Mouse (Mus musculus) lung, embryonic 15.5 days (tissue): Measurements from ENCODE around the gene 4930558K02Rik. TPM values are rescaled to one million over a fixed set of nuclear protein-coding genes. Genes with fewer than 3 reads are reported as not detected.

Experiments
- ATAC-seq: fragments of 200-750 bp; cut with Nextera tagmentation; 2 replicates; pipeline ENCODE4 v1.8.0; 2017; ENCODE audit warnings: moderate number of reproducible peaks, borderline replicate concordance; ENCODE audit not compliant: low FRiP score, low TSS enrichment; ENCODE audit errors: extremely low read depth
- H3K27ac ChIP-seq: fragments of 300-500 bp; sonication (generic); 2 replicates; pipeline ENCODE4 v1.5.1; 2015; ENCODE audit warnings: moderate library complexity, mild to moderate bottlenecking, inconsistent platforms
- H3K27me3 ChIP-seq: fragments of 300-500 bp; sonication (generic); 2 replicates; pipeline ENCODE4 v1.6.1; 2015; ENCODE audit warnings: inconsistent platforms
- H3K36me3 ChIP-seq: fragments of 300-500 bp; sonication (generic); 2 replicates; pipeline ENCODE4 v1.6.1; 2015; ENCODE audit warnings: inconsistent platforms
- H3K4me1 ChIP-seq: fragments of 300-500 bp; sonication (generic); 2 replicates; pipeline ENCODE4 v1.6.1; 2015; ENCODE audit warnings: inconsistent platforms
- H3K4me2 ChIP-seq: fragments of 300-500 bp; sonication (generic); 2 replicates; pipeline ENCODE4 v1.6.1; 2015; ENCODE audit warnings: inconsistent platforms, mild to moderate bottlenecking, moderate library complexity
- H3K4me3 ChIP-seq: fragments of 300-500 bp; sonication (generic); 2 replicates; pipeline ENCODE4 v1.5.1; 2015; ENCODE audit warnings: mild to moderate bottlenecking, inconsistent platforms
- H3K9ac ChIP-seq: fragments of 300-500 bp; sonication (generic); 2 replicates; pipeline ENCODE4 v1.6.1; 2015; ENCODE audit warnings: inconsistent platforms
- H3K9me3 ChIP-seq: fragments of 300-500 bp; sonication (generic); 2 replicates; pipeline ENCODE4 v1.6.1; 2016; ENCODE audit warnings: inconsistent platforms
- WGBS: fragments of 180-500 bp; shearing (Covaris S2); methylation state at CpG from one replicate; pipeline ENCODE4 v1.1.7; 2015; 5-methylcytosine and 5-hydroxymethylcytosine counted together
- polyA plus RNA-seq: library from polyadenylated mRNA; unstranded; fragments of >200 nt; fragmentation: Nextera tagmentation; extraction: Ambion mirVana; gene quantifications from 2 replicates; pipeline ENCODE4 v1.2.1, GENCODE M21; 2015

4930558K02Rik gene
- polyA plus RNA-seq, 1 experiment from 2014 or later: not detected

- no peak overlapping the region for H3K27ac ChIP-seq
- no peaks in the 10 kb centered on the region for H3K4me1 ChIP-seq
- no peak for ATAC-seq
- no peak overlapping the region for H3K9ac ChIP-seq
- H3K9me3 ChIP-seq: no peaks in the 10 kb centered on the region
- H3K27me3 ChIP-seq: no peaks in the 10 kb centered on the region
- H3K4me2 ChIP-seq: no peak overlapping the region
- H3K36me3 ChIP-seq: no peaks in the 10 kb centered on the region
- 93% methylated on average over 11 of the region's 11 CpGs for WGBS
- no peak overlapping the region for H3K4me3 ChIP-seq
Measured at GRCm38 (mm10) chr1:161991846-161992245, 12.4 kb upstream of the 4930558K02Rik start.

GRCm38 (mm10) chr1:161990684-161991578, 11.5 kb upstream of the 4930558K02Rik start:
- no peak overlapping the region for H3K4me2 ChIP-seq

GRCm38 (mm10) chr1:161983979-161984566, 4.6 kb upstream of the 4930558K02Rik start:
- Histone ChIP-seq H3K27me3 (no peaks in the 10 kb centered on the region), H3K36me3 (no peaks in the 10 kb centered on the region), H3K27ac (no peak overlapping the region), H3K9ac (no peak overlapping the region), H3K9me3 (no peaks in the 10 kb centered on the region), H3K4me1 (no peaks in the 10 kb centered on the region), H3K4me2 (no peak overlapping the region), H3K4me3 (no peak overlapping the region)
- WGBS: 42% methylated on average over 4 of the region's 4 CpGs
- ATAC-seq: no peak

More at GRCm38 (mm10) chr1:161990684-161991578, 11.5 kb upstream of the 4930558K02Rik start:
- no peak overlapping the region for H3K4me3 ChIP-seq
- H3K27ac ChIP-seq: no peak overlapping the region
- no peaks in the 10 kb centered on the region for H3K36me3 ChIP-seq
- H3K4me1 ChIP-seq: no peaks in the 10 kb centered on the region
- no peak for ATAC-seq
- H3K27me3 ChIP-seq: no peaks in the 10 kb centered on the region
- H3K9me3 ChIP-seq: no peaks in the 10 kb centered on the region
- no peak overlapping the region for H3K9ac ChIP-seq
- WGBS: 57% methylated on average over 10 of the region's 10 CpGs

GRCm38 (mm10) chr1:161983451-161983850, 4.0 kb upstream of the 4930558K02Rik start:
- H3K4me1 ChIP-seq: no peaks in the 10 kb centered on the region
- H3K27me3 ChIP-seq: no peaks in the 10 kb centered on the region
- H3K27ac ChIP-seq: no peak overlapping the region
- no peak overlapping the region for H3K4me3 ChIP-seq
- no peaks in the 10 kb centered on the region for H3K9me3 ChIP-seq
- ATAC-seq: no peak
- H3K4me2 ChIP-seq: no peak overlapping the region
- WGBS: 73% methylated on average over 6 of the region's 6 CpGs
- H3K36me3 ChIP-seq: no peaks in the 10 kb centered on the region
- no peak overlapping the region for H3K9ac ChIP-seq

GRCm38 (mm10) chr1:161980626-161981298, 1.3 kb upstream of the 4930558K02Rik start:
- no peak for ATAC-seq
- H3K36me3 ChIP-seq: no peaks in the 10 kb centered on the region
- H3K9me3 ChIP-seq: no peaks in the 10 kb centered on the region
- no peak overlapping the region for H3K27ac ChIP-seq
- H3K27me3 ChIP-seq: no peaks in the 10 kb centered on the region
- H3K4me1 ChIP-seq: peaks cover 9% of the 10 kb centered on the region
- 71% methylated on average over 9 of the region's 9 CpGs for WGBS
- no peak overlapping the region for H3K9ac ChIP-seq
- no peak overlapping the region for H3K4me2 ChIP-seq
- H3K4me3 ChIP-seq: no peak overlapping the region

- Histone ChIP-seq H3K9ac (no peak overlapping the region), H3K4me3 (no peak overlapping the region), H3K9me3 (no peaks in the 10 kb centered on the region), H3K36me3 (no peaks in the 10 kb centered on the region), H3K27ac (no peak overlapping the region), H3K4me2 (no peak overlapping the region), H3K27me3 (no peaks in the 10 kb centered on the region), H3K4me1 (peaks cover 10% of the 10 kb centered on the region)
- ATAC-seq: no peak
- WGBS: 72% methylated on average over 2 of the region's 2 CpGs
Measured at GRCm38 (mm10) chr1:161980046-161980445, 610 bp upstream of the 4930558K02Rik start.

- Histone ChIP-seq H3K4me2 (no peak overlapping the region), H3K36me3 (no peaks in the 10 kb centered on the region), H3K4me1 (peaks cover 10% of the 10 kb centered on the region), H3K9me3 (no peaks in the 10 kb centered on the region), H3K9ac (no peak overlapping the region), H3K27me3 (no peaks in the 10 kb centered on the region), H3K4me3 (no peak overlapping the region), H3K27ac (no peak overlapping the region)
- ATAC-seq: no peak
- WGBS: 77% methylated on average over 5 of the region's 5 CpGs
Measured at GRCm38 (mm10) chr1:161978173-161978700, 1.2 kb downstream of the 4930558K02Rik start.

- H3K4me3 ChIP-seq: no peak overlapping the region
- no peaks in the 10 kb centered on the region for H3K36me3 ChIP-seq
- H3K27ac ChIP-seq: no peak overlapping the region
- no peak for ATAC-seq
- H3K9ac ChIP-seq: no peak overlapping the region
- H3K4me1 ChIP-seq: peaks cover 10% of the 10 kb centered on the region
- 61% methylated on average over 4 of the region's 4 CpGs for WGBS
- no peak overlapping the region for H3K4me2 ChIP-seq
- H3K27me3 ChIP-seq: no peaks in the 10 kb centered on the region
- no peaks in the 10 kb centered on the region for H3K9me3 ChIP-seq
Measured at GRCm38 (mm10) chr1:161977331-161977730, 2.1 kb downstream of the 4930558K02Rik start.

- no peaks in the 10 kb centered on the region for H3K27me3 ChIP-seq
- ATAC-seq: peak; percentile 79; the same call in 1 of the 2 replicates
- peaks cover 10% of the 10 kb centered on the region for H3K4me1 ChIP-seq
- no peak overlapping the region for H3K4me3 ChIP-seq
- H3K4me2 ChIP-seq: no peak overlapping the region; the same call in 1 of the 2 replicates
- no peak overlapping the region for H3K9ac ChIP-seq
- H3K27ac ChIP-seq: no peak overlapping the region
- 39% methylated on average over 16 of the region's 16 CpGs for WGBS
- H3K9me3 ChIP-seq: no peaks in the 10 kb centered on the region
- H3K36me3 ChIP-seq: 0 out of 2 replicates have a peak, but pooled peaks cover 2% of the 10 kb centered on the region
Measured at GRCm38 (mm10) chr1:161976255-161977182, 2.9 kb downstream of the 4930558K02Rik start.

GRCm38 (mm10) chr1:161972233-161972632, 7.2 kb downstream of the 4930558K02Rik start:
- H3K4me1 ChIP-seq: peaks cover 20% of the 10 kb centered on the region
- WGBS: 81% methylated on average over 8 of the region's 8 CpGs
- no peaks in the 10 kb centered on the region for H3K27me3 ChIP-seq

GRCm38 (mm10) chr1:161970874-161971273, 8.6 kb downstream of the 4930558K02Rik start:
- WGBS: 91% methylated on average over 9 of the region's 9 CpGs
- Histone ChIP-seq H3K9ac (no peak overlapping the region), H3K36me3 (0 out of 2 replicates have a peak, but pooled peaks cover 9% of the 10 kb centered on the region), H3K4me1 (peaks cover 12% of the 10 kb centered on the region), H3K4me2 (no peak overlapping the region), H3K9me3 (no peaks in the 10 kb centered on the region), H3K4me3 (no peak overlapping the region), H3K27me3 (no peaks in the 10 kb centered on the region), H3K27ac (no peak overlapping the region)
- no peak for ATAC-seq

More at GRCm38 (mm10) chr1:161972233-161972632, 7.2 kb downstream of the 4930558K02Rik start:
- H3K9me3 ChIP-seq: no peaks in the 10 kb centered on the region
- no peak overlapping the region for H3K9ac ChIP-seq
- 0 out of 2 replicates have a peak, but pooled peaks cover 9% of the 10 kb centered on the region for H3K36me3 ChIP-seq
- no peak for ATAC-seq
- H3K4me3 ChIP-seq: no peak overlapping the region
- H3K27ac ChIP-seq: no peak overlapping the region
- no peak overlapping the region for H3K4me2 ChIP-seq
